Mouse (Mus musculus) ES-Bruce4 (cell line): Measurements from ENCODE around the gene Rasgef1b.

ENCODE experiments used
- EP300 ChIP-seq: IDR thresholded peaks from 2 replicates; pipeline ENCODE4 v1.6.1; 2011; ENCODE audit warnings: low read depth, low read length; ENCODE audit not compliant: insufficient read depth
- POLR2A ChIP-seq: IDR thresholded peaks from one replicate; pipeline ENCODE4 v1.8.1; 2011; ENCODE audit warnings: low read length; ENCODE audit not compliant: insufficient read depth

DNA sequence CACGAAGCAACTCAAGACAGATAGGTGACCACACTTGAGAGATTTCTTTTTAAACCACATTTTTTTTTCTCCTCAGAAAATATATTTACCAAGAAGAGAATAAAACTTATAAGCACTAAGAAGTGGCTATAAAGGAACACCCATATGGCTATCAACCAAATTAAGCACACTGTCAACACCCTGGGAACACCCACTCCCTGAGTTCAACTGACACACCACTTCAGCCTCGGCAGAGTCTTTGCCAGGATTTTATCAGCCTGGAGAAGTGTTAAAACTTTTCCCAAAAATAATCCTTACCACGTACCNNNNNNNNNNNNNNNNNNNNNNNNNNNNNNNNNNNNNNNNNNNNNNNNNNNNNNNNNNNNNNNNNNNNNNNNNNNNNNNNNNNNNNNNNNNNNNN, 368.3 kb downstream of the Rasgef1b start:
- TF ChIP-seq POLR2A (no peak), EP300 (no peak)
